Mouse (Mus musculus) limb, embryonic 14.5 days (tissue): ENCODE measurements at regions not wholly inside any gene's neighbourhood (a gene's known extent, or its start where the extent isn't known, plus 50 kb on each side); places are given as distances from the start of the nearest gene placed in this dataset.
A peak's percentile ranks its signal among the peaks of the same experiment; 100 is the strongest.

Experiments used
- ATAC-seq: fragments of 200-750 bp; cut with Nextera tagmentation; 2 replicates; pipeline ENCODE4 v1.8.0; 2017; ENCODE audit warnings: low read depth, moderate number of reproducible peaks, moderate TSS enrichment; ENCODE audit not compliant: low FRiP score
- DNase-seq: peaks from one replicate; pipeline ENCODE4 v3.0.0-alpha.2; 2015; ENCODE audit warnings: low spot score
- H3K27ac ChIP-seq: fragments of 300-500 bp; sonication (generic); replicated peaks from 2 replicates; pipeline ENCODE4 v1.5.1; 2014; ENCODE audit warnings: low read depth, mild to moderate bottlenecking, low read length, moderate library complexity, mixed read lengths
- H3K27me3 ChIP-seq: fragments of 300-500 bp; sonication (generic); 2 replicates; pipeline ENCODE4 v1.6.1; 2014; ENCODE audit warnings: low read length, mixed read lengths; ENCODE audit not compliant: control insufficient read depth, insufficient read depth
- H3K36me3 ChIP-seq: fragments of 300-500 bp; sonication (generic); 2 replicates; pipeline ENCODE4 v1.6.1; 2014; ENCODE audit warnings: mild to moderate bottlenecking, low read length, moderate library complexity, mixed read lengths; ENCODE audit not compliant: control insufficient read depth, insufficient read depth
- H3K4me1 ChIP-seq: fragments of 300-500 bp; sonication (generic); 2 replicates; pipeline ENCODE4 v1.6.1; 2014; ENCODE audit warnings: antibody characterized with exemption, low read length, mixed read lengths; ENCODE audit not compliant: control insufficient read depth, insufficient read depth
- H3K4me2 ChIP-seq: fragments of 300-500 bp; sonication (generic); replicated peaks from 2 replicates; pipeline ENCODE4 v1.6.1; 2014; ENCODE audit warnings: low read depth, mild to moderate bottlenecking, low read length, moderate library complexity; ENCODE audit not compliant: severe bottlenecking
- H3K4me3 ChIP-seq: fragments of 300-500 bp; sonication (generic); replicated peaks from 2 replicates; pipeline ENCODE4 v1.5.1; 2014; ENCODE audit warnings: low read length
- H3K9ac ChIP-seq: fragments of 300-500 bp; sonication (generic); 2 replicates; pipeline ENCODE4 v1.6.1; 2014; ENCODE audit warnings: mild to moderate bottlenecking, low read depth, low read length, moderate library complexity; ENCODE audit not compliant: severe bottlenecking
- H3K9me3 ChIP-seq: fragments of 300-500 bp; sonication (generic); 2 replicates; pipeline ENCODE4 v1.6.1; 2016; ENCODE audit warnings: low read length; ENCODE audit not compliant: control insufficient read depth
- POLR2A ChIP-seq: fragments of 200-500 bp; IDR thresholded peaks from 2 replicates; pipeline ENCODE4 v1.8.0; 2012; ENCODE audit warnings: inconsistent platforms, mild to moderate bottlenecking, moderate library complexity, borderline replicate concordance; ENCODE audit not compliant: insufficient read depth, insufficient read length; ENCODE audit errors: extremely low read depth
- WGBS: fragments of 180-500 bp; shearing (Covaris S2); extraction: QIAGEN DNeasy Blood & Tissue Kit; methylation state at CpG from one replicate; pipeline ENCODE4 v1.1.7; 2014; 5-methylcytosine and 5-hydroxymethylcytosine counted together

DNA sequence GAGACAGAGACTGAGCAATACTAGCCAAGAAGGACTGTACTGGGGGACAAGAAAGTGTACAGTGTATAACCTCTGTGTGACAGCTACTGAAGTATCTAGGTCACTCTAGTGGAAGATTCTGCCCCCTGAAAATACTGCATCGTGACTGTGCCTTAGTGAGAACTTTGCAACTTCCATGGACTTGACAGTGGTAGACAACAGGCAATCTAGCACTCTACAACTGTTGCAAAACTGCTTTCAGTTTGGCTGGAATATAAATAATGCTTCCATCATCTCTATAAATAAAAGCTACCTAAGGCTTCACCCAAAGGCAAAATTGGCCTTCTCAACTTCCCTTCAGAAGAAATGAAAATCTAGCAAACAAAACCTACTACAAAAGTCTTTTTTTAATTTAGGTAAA lies 74.6 kb upstream of the Tent5a start:
- ATAC-seq (no peak), DNase-seq (no peak)
- WGBS = 86% methylated on average over 1 of the region's 1 CpGs
- TF ChIP-seq POLR2A = no peak
- no peak overlapping the region for H3K4me3 ChIP-seq
- no peaks in the 10 kb centered on the region for H3K36me3 ChIP-seq
- no peak overlapping the region for H3K27ac ChIP-seq
- H3K4me1 ChIP-seq = peaks cover 12% of the 10 kb centered on the region; the same call in 1 of the 2 replicates
- H3K27me3 ChIP-seq = no peaks in the 10 kb centered on the region
- H3K9me3 ChIP-seq = no peaks in the 10 kb centered on the region
- H3K9ac ChIP-seq = no peak overlapping the region
- H3K4me2 ChIP-seq = no peak overlapping the region

DNA sequence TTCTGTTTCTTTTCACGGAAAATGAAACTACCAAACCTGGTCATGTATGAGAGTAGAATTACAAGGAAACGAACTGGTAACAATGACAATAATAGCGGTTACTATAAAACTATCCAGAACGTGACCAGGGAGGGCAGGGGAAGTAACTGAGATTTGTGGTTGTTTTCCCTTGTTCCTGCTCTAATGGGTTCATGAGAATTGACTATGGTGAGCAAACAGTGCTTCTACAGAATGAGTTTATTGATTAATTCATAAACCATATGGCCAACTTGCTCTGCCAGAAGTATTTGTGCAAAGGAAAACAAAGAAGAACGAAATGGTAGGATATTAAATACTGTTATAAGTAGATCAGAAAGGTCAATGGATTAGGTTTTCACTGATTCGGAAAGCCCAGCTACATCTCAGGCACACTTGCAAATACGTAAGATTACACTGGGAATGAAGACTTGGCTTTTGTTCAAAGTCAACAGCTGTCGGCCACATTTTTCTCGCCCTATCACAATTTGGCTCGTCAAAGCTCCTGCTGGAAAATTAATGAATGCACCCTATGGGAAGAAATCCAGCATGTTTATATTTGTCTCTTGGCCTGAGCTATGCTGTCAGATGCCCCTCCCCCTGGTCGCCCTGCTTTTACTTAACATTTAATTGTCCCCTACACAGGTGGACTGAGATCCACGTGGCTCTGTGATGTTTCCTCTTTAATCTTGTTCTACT lies 73.6 kb upstream of the Tent5a start:
- H3K27ac ChIP-seq = no peak overlapping the region
- no peak for TF ChIP-seq POLR2A
- no peak overlapping the region for H3K4me2 ChIP-seq
- no peaks in the 10 kb centered on the region for H3K36me3 ChIP-seq
- H3K4me1 ChIP-seq = peaks cover 12% of the 10 kb centered on the region; the same call in 1 of the 2 replicates
- DNase-seq = peak; percentile 80
- no peaks in the 10 kb centered on the region for H3K9me3 ChIP-seq
- no peak overlapping the region for H3K4me3 ChIP-seq
- peak; percentile 37; the same call in 1 of the 2 replicates for ATAC-seq
- no peaks in the 10 kb centered on the region for H3K27me3 ChIP-seq
- 33% methylated on average over 12 of the region's 12 CpGs for WGBS
- H3K9ac ChIP-seq = no peak overlapping the region

- no peak for TF ChIP-seq POLR2A
- no peaks in the 10 kb centered on the region for H3K36me3 ChIP-seq
- no peak overlapping the region for H3K9ac ChIP-seq
- no peak for ATAC-seq
- DNase-seq = no peak
- H3K4me1 ChIP-seq = no peaks in the 10 kb centered on the region
- no peak overlapping the region for H3K27ac ChIP-seq
- no peaks in the 10 kb centered on the region for H3K9me3 ChIP-seq
- H3K4me3 ChIP-seq = no peak overlapping the region
- no peaks in the 10 kb centered on the region for H3K27me3 ChIP-seq
- H3K4me2 ChIP-seq = no peak overlapping the region
- WGBS = 68% methylated on average over 6 of the region's 6 CpGs
Observed at GRCm38 (mm10) chr9:85394975-85395374, 67.8 kb upstream of the Tent5a start.

DNA sequence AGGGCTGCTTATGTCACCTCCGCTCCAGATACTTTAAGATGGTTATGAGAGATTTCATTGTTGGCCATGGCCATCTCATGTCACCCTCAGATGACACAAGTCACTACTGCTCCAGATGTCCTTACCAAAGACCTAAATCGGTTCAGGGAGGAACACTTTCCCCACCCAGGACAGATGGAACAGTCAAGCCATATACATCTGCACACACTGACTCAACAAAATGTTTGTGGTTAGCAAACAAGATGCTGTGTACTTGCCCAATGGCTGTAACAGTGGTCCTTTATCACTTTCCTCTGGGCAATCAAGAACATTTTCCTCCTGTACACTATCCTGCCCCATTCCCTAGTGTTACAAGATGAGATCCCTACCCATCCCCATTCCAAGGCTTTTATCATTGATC lies 64.1 kb upstream of the Tent5a start:
- DNase-seq = no peak
- Histone ChIP-seq H3K27ac (no peak overlapping the region), H3K4me3 (no peak overlapping the region), H3K4me1 (no peaks in the 10 kb centered on the region), H3K9me3 (no peaks in the 10 kb centered on the region), H3K4me2 (no peak overlapping the region), H3K36me3 (no peaks in the 10 kb centered on the region), H3K27me3 (no peaks in the 10 kb centered on the region), H3K9ac (no peak overlapping the region)
- whole genome bisulfite sequencing = 89% methylated on average over 2 of the region's 2 CpGs
- no peak for TF ChIP-seq POLR2A
- no peak for ATAC-seq

GRCm38 (mm10) chr9:85388775-85389393 lies 61.7 kb upstream of the Tent5a start:
- Histone ChIP-seq H3K27me3 (no peaks in the 10 kb centered on the region), H3K9me3 (no peaks in the 10 kb centered on the region), H3K9ac (no peak overlapping the region), H3K27ac (no peak overlapping the region), H3K36me3 (no peaks in the 10 kb centered on the region), H3K4me1 (no peaks in the 10 kb centered on the region), H3K4me3 (no peak overlapping the region), H3K4me2 (no peak overlapping the region)
- WGBS = 81% methylated on average over 7 of the region's 7 CpGs
- no peak for TF ChIP-seq POLR2A
- ATAC-seq (no peak), DNase-seq (no peak)
